Mouse (Mus musculus) liver, embryonic 14.5 days (tissue): ENCODE measurements around the gene Sema4d.

Experiments used
- CTCF ChIP-seq: IDR thresholded peaks from 2 replicates; pipeline ENCODE4 v1.5.1; 2016; ENCODE audit warnings: antibody characterized with exemption, low read depth, control low read depth
- EP300 ChIP-seq: IDR thresholded peaks from 2 replicates; pipeline ENCODE4 v1.6.1; 2016; ENCODE audit warnings: antibody characterized with exemption, low read depth

GRCm38 (mm10) chr13:51644829-51645789 is 148.4 kb downstream of the Sema4d start, which contains the start of gene Cks2:
- TF ChIP-seq CTCF (0 out of 2 replicates have a peak, but pooled peaks have one; percentile 4), EP300 (no peak; the same call in 1 of the 2 replicates)
